Mouse (Mus musculus) lung, embryonic 15.5 days (tissue): ENCODE data around the gene Cnga2. TPM values are rescaled to one million over a fixed set of nuclear protein-coding genes. Genes with fewer than 3 reads are reported as not detected.
"Not testable (repeated sequence)": the region's sequence is repeated elsewhere in the genome, so short reads cannot be mapped to it uniquely, and the experiment has no call there.

ENCODE experiments used
- ATAC-seq: fragments of 200-750 bp; cut with Nextera tagmentation; 2 replicates; pipeline ENCODE4 v1.8.0; 2017; ENCODE audit warnings: moderate number of reproducible peaks, borderline replicate concordance; ENCODE audit not compliant: low FRiP score, low TSS enrichment; ENCODE audit errors: extremely low read depth
- H3K27ac ChIP-seq: fragments of 300-500 bp; sonication (generic); 2 replicates; pipeline ENCODE4 v1.5.1; 2015; ENCODE audit warnings: moderate library complexity, mild to moderate bottlenecking, inconsistent platforms
- H3K27me3 ChIP-seq: fragments of 300-500 bp; sonication (generic); 2 replicates; pipeline ENCODE4 v1.6.1; 2015; ENCODE audit warnings: inconsistent platforms
- H3K36me3 ChIP-seq: fragments of 300-500 bp; sonication (generic); 2 replicates; pipeline ENCODE4 v1.6.1; 2015; ENCODE audit warnings: inconsistent platforms
- H3K4me1 ChIP-seq: fragments of 300-500 bp; sonication (generic); 2 replicates; pipeline ENCODE4 v1.6.1; 2015; ENCODE audit warnings: inconsistent platforms
- H3K4me2 ChIP-seq: fragments of 300-500 bp; sonication (generic); 2 replicates; pipeline ENCODE4 v1.6.1; 2015; ENCODE audit warnings: inconsistent platforms, mild to moderate bottlenecking, moderate library complexity
- H3K4me3 ChIP-seq: fragments of 300-500 bp; sonication (generic); 2 replicates; pipeline ENCODE4 v1.5.1; 2015; ENCODE audit warnings: mild to moderate bottlenecking, inconsistent platforms
- H3K9ac ChIP-seq: fragments of 300-500 bp; sonication (generic); 2 replicates; pipeline ENCODE4 v1.6.1; 2015; ENCODE audit warnings: inconsistent platforms
- H3K9me3 ChIP-seq: fragments of 300-500 bp; sonication (generic); 2 replicates; pipeline ENCODE4 v1.6.1; 2016; ENCODE audit warnings: inconsistent platforms
- WGBS: fragments of 180-500 bp; shearing (Covaris S2); methylation state at CpG from one replicate; pipeline ENCODE4 v1.1.7; 2015; 5-methylcytosine and 5-hydroxymethylcytosine counted together
- polyA plus RNA-seq: library from polyadenylated mRNA; unstranded; fragments of >200 nt; fragmentation: Nextera tagmentation; extraction: Ambion mirVana; gene quantifications from 2 replicates; pipeline ENCODE4 v1.2.1, GENCODE M21; 2015

Cnga2 gene
- polyA plus RNA-seq = 0.14 and 0.18 TPM in 2 replicates

DNA sequence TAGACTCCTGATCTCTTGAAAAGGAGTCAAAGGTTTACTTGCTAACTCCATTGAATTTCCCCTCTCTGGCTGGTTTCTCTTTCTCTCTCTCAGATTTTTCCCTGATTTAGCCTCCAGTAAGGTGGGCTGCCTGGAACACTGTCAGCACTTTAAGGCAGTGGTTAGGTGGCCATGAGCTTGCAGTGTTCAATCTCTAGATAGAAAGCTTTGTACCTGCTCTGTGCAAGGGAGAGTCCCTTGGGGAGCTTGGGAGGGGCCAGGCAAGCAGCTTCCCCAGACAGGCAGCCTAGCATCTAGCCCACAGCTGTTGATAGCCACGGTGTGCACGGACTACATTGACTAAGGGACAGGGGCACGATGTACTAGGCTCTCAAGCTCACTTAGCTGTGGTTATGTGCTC lies at the start of gene Cnga2:
Cnga2 (plus strand) TSS at position 301 of the 400 bp plus-strand sequence.
- H3K4me2 ChIP-seq = no peak within 1 kb of the TSS
- no peaks in the 10 kb centered on the region for H3K4me1 ChIP-seq
- H3K27ac ChIP-seq = no peak within 1 kb of the TSS
- H3K4me3 ChIP-seq = no peak within 1 kb of the TSS
- WGBS = 65% methylated on average over 3 of the region's 3 CpGs
- ATAC-seq = no peak
- no peaks in the 10 kb centered on the region for H3K27me3 ChIP-seq
- no peaks in the 10 kb centered on the region for H3K36me3 ChIP-seq
- H3K9ac ChIP-seq = no peak within 1 kb of the TSS
- H3K9me3 ChIP-seq = no peaks in the 10 kb centered on the region

DNA sequence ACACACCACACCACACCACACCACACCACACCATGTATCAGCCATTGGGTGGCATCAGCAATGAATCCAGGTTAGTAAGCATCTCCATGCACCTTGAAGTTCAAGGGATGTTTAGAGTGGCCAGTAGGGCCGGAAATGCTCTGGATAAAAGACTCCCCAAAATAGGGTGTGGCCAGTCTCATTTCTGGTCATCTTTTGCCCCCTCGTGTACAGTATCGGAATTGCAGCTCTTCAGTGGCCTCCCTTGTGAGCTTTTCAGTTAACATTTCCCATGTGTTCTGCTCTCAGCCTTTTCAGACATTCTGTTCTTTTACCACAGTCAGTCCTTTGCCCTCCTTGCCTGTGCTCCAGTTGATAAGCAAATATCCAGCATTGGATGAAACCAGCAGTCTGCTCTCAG lies 45.0 kb upstream of the Cnga2 start:
- 25% methylated on average over 3 of the region's 3 CpGs for WGBS
- Histone ChIP-seq H3K27ac (no peak overlapping the region), H3K4me1 (no peaks in the 10 kb centered on the region), H3K9me3 (no peaks in the 10 kb centered on the region), H3K4me3 (no peak overlapping the region), H3K36me3 (no peaks in the 10 kb centered on the region), H3K27me3 (no peaks in the 10 kb centered on the region), H3K9ac (no peak overlapping the region), H3K4me2 (no peak overlapping the region)
- ATAC-seq = no peak

- H3K27me3 ChIP-seq = no peaks in the 10 kb centered on the region
- H3K4me1 ChIP-seq = no peaks in the 10 kb centered on the region
- no peak overlapping the region for H3K4me3 ChIP-seq
- no peak overlapping the region for H3K4me2 ChIP-seq
- H3K9me3 ChIP-seq = no peaks in the 10 kb centered on the region
- no peak for ATAC-seq
- H3K9ac ChIP-seq = no peak overlapping the region
- no peaks in the 10 kb centered on the region for H3K36me3 ChIP-seq
- H3K27ac ChIP-seq = 0 out of 2 replicates have a peak overlapping the region, but pooled peaks have one; percentile 47
Measured at GRCm38 (mm10) chrX:71958366-71958765, 33.3 kb upstream of the Cnga2 start.

DNA sequence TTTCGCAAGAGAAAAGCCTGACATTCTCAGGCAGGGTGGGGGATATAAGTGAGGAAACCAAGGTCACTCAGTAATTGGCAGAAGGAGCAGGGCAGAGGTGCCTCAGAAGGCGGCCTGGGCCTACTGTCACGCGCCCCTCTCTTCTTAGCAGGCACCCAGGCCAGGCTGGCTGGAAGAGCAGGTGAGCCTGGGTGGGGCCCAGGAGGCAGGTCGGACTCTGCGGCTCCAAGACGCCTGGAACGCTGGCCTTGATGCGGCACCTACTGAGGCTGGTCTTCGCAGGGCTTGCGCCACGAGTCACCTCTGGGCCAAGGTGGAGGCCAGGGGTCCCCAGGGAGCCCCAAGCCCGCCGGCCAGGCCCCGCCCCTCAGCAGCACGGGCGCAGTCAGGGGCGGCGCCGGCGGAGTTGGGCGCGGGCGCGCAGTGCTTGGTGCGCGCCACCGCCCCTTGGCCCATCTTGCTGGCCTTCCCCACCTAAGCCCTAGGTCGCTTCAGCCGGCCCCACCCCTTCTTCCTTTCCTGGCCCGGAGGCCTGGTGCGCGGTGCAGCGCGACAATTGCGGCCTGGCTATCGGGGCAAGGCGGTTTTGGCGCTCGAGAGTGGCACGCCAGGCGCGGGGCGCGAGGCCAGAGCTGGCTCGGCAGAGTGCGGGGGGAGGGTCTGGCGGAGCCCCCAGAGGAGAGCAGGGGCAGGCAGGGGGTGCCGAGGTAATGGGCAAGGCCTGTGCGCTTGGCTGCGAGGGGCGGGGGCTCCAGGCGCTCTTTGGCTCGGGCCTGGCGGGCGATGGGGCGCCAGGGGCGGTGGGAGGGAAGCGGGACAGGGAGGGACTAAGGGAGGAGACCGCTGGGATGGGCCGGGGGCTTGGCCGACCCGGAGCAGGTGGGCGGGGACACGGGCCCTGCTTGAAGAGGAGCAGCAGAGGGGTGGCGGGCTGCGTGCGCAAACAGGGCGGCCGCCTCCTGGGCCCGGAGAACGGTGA lies 29.3 kb upstream of the Cnga2 start, which contains the start of gene Prrg3:
Prrg3 (plus strand) TSS at position 552 of the 979 bp plus-strand sequence.
- Histone ChIP-seq H3K9ac (peak within 1 kb of the TSS; percentile 54), H3K4me2 (peak within 1 kb of the TSS; percentile 87), H3K4me3 (peak within 1 kb of the TSS; percentile 50), H3K27ac (peak within 1 kb of the TSS; percentile 80), H3K4me1 (no peaks in the 10 kb centered on the region), H3K9me3 (no peaks in the 10 kb centered on the region), H3K27me3 (no peaks in the 10 kb centered on the region; the same call in 1 of the 2 replicates), H3K36me3 (no peaks in the 10 kb centered on the region)
- 12% methylated on average over 54 of the region's 72 CpGs for WGBS
- ATAC-seq = peak; percentile 92

GRCm38 (mm10) chrX:71963275-71963912 lies 28.3 kb upstream of the Cnga2 start:
- H3K4me3 ChIP-seq = peak overlapping the region; percentile 50
- 35% methylated on average over 9 of the region's 9 CpGs for WGBS
- H3K9me3 ChIP-seq = no peaks in the 10 kb centered on the region
- H3K27ac ChIP-seq = peak overlapping the region; percentile 19; the same call in 1 of the 2 replicates
- H3K27me3 ChIP-seq = no peaks in the 10 kb centered on the region; the same call in 1 of the 2 replicates
- no peaks in the 10 kb centered on the region for H3K4me1 ChIP-seq
- H3K4me2 ChIP-seq = peak overlapping the region; percentile 87
- no peaks in the 10 kb centered on the region for H3K36me3 ChIP-seq
- ATAC-seq = no peak
- peak overlapping the region; percentile 54 for H3K9ac ChIP-seq

GRCm38 (mm10) chrX:71968216-71968615 lies 23.4 kb upstream of the Cnga2 start:
- H3K27ac ChIP-seq = no peak overlapping the region
- H3K36me3 ChIP-seq = no peaks in the 10 kb centered on the region
- no peak overlapping the region for H3K4me2 ChIP-seq
- no peak overlapping the region for H3K9ac ChIP-seq
- 26% methylated on average over 1 of the region's 1 CpGs for WGBS
- no peaks in the 10 kb centered on the region for H3K4me1 ChIP-seq
- H3K27me3 ChIP-seq = no peaks in the 10 kb centered on the region; the same call in 1 of the 2 replicates
- no peak overlapping the region for H3K4me3 ChIP-seq
- no peaks in the 10 kb centered on the region for H3K9me3 ChIP-seq
- ATAC-seq = no peak

DNA sequence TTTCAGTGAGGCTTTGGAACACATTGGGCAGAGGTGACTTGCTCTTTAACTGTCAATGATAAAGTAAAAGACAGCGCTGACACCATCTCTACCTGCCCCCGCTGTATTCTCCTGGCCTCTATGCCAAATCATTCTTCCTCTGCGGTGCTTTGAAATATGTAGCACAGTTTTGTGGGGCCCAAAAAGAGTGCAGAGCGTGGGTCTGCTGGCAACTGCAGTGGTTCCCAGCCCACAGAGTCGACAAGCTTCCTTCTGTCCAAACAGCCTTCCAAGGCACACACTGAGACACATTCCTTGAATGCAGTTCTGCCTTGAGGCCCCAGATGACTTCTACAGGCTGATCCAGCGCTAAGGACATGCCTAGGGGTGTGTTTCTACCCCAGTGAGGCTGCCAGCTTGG lies 22.8 kb upstream of the Cnga2 start:
- Histone ChIP-seq H3K36me3 (no peaks in the 10 kb centered on the region), H3K27ac (no peak overlapping the region), H3K27me3 (no peaks in the 10 kb centered on the region; the same call in 1 of the 2 replicates), H3K9me3 (no peaks in the 10 kb centered on the region), H3K9ac (no peak overlapping the region), H3K4me2 (no peak overlapping the region), H3K4me3 (no peak overlapping the region), H3K4me1 (no peaks in the 10 kb centered on the region)
- no peak for ATAC-seq
- 77% methylated on average over 6 of the region's 6 CpGs for WGBS

DNA sequence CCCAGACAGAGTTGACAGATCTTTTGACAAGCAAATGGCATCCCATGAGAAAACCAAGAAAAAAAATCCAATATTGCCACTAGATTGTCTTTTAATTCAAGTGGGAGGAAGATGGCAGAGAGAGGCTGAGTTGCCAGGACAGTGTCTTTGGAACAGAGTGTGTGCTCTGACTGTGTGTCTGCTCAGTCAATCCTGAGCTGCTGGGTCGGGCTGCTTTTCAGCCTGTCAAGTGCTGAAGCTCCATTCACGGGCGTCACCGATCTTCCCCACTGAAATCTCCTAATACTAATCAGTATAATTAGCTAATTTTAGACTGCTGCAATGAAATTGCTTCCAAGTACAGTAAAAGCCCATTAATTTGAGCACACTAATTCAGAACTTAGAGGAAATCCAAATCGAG lies 20.3 kb upstream of the Cnga2 start:
- no peak for ATAC-seq
- Histone ChIP-seq H3K27me3 (no peaks in the 10 kb centered on the region), H3K4me2 (no peak overlapping the region), H3K27ac (no peak overlapping the region), H3K36me3 (no peaks in the 10 kb centered on the region), H3K9ac (no peak overlapping the region), H3K9me3 (no peaks in the 10 kb centered on the region), H3K4me1 (no peaks in the 10 kb centered on the region), H3K4me3 (no peak overlapping the region)
- WGBS = 70% methylated on average over 5 of the region's 5 CpGs

- no peaks in the 10 kb centered on the region for H3K27me3 ChIP-seq
- H3K27ac ChIP-seq = no peak within 1 kb of the TSS
- ATAC-seq = no peak
- no peak within 1 kb of the TSS for H3K9ac ChIP-seq
- no peaks in the 10 kb centered on the region for H3K36me3 ChIP-seq
- no peak within 1 kb of the TSS for H3K4me3 ChIP-seq
- H3K9me3 ChIP-seq = no peaks in the 10 kb centered on the region
- no peak within 1 kb of the TSS for H3K4me2 ChIP-seq
- 50% methylated on average over 2 of the region's 2 CpGs for WGBS
- no peaks in the 10 kb centered on the region for H3K4me1 ChIP-seq
Measured at GRCm38 (mm10) chrX:71972686-71973085, 19.0 kb upstream of the Cnga2 start, which contains the start of gene Fate1. Gene Fate1 (plus strand): TSS chrX:71972986.

- not testable (repeated sequence) for H3K4me1 ChIP-seq, H3K27ac ChIP-seq, ATAC-seq, H3K4me2 ChIP-seq, H3K27me3 ChIP-seq, H3K4me3 ChIP-seq, H3K36me3 ChIP-seq, H3K9me3 ChIP-seq, H3K9ac ChIP-seq
Measured at GRCm38 (mm10) chrX:71977681-71978080, 14.0 kb upstream of the Cnga2 start.

GRCm38 (mm10) chrX:71980443-71980842 lies 11.2 kb upstream of the Cnga2 start:
- H3K36me3 ChIP-seq = no peaks in the 10 kb centered on the region
- no peak overlapping the region for H3K4me2 ChIP-seq
- no peak overlapping the region for H3K4me3 ChIP-seq
- no peak overlapping the region for H3K9ac ChIP-seq
- peak overlapping the region; percentile 15; the same call in 1 of the 2 replicates for H3K27ac ChIP-seq
- no peak for ATAC-seq
- no peaks in the 10 kb centered on the region for H3K9me3 ChIP-seq
- H3K4me1 ChIP-seq = no peaks in the 10 kb centered on the region
- no peaks in the 10 kb centered on the region for H3K27me3 ChIP-seq
- 39% methylated on average over 3 of the region's 3 CpGs for WGBS

- Histone ChIP-seq H3K9ac (no peak overlapping the region), H3K27ac (peak overlapping the region; percentile 10; the same call in 1 of the 2 replicates), H3K4me2 (no peak overlapping the region), H3K4me1 (no peaks in the 10 kb centered on the region), H3K9me3 (no peaks in the 10 kb centered on the region), H3K27me3 (no peaks in the 10 kb centered on the region), H3K36me3 (no peaks in the 10 kb centered on the region), H3K4me3 (no peak overlapping the region)
- 72% methylated on average over 2 of the region's 2 CpGs for WGBS
- no peak for ATAC-seq
Measured at GRCm38 (mm10) chrX:71981322-71981721, 10.3 kb upstream of the Cnga2 start.
